8 mouse cellular contexts compared by ENCODE assay signal in the genomic region with DNA sequence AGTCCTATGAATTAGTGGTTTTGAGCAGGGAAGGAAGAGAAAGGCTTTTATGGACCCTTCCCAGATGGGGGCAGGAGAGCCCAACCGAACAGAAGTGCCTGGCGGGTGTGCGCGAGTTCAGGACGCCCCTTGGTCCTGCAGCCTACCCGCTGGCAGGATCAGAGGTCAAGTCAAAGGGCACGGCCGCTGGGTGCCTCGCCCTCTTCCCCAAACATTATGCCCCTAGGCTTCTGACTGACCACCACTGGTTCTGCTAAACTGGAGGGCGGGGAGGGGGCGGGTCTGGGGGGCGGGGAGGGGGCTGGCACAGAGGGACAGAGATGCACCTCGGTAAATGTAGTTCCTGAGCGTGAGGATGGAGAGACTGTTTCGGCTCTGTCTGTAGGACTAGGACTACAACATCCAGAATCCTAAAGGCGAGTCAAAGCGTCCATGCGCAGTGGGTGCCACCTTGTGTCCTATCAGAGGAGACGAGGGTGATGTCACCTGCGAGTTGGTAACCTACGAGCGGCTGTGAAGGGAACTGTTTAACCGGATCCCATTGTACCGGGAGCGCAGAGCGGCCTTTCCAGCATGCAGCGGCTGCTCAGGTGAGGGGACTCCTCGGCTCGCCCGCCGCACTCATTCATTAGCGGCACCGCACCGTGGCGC. TPM values are rescaled to one million over a fixed set of nuclear protein-coding genes. Genes with fewer than 3 reads are reported as not detected.
DNase-seq lines count a peak whose midpoint lies in the region; ATAC-seq and TF ChIP-seq lines count a peak whose summit lies in the region.

A gene (plus strand): TSS at position 472 of the 651 bp plus-strand sequence.

- peak; percentile 10; the same call in 1 of the 2 replicates for TF ChIP-seq EP300 in ES-Bruce4 (IDR thresholded peaks at IDR 0.05; ENCODE audit: insufficient read depth, low read depth, low read length)
- TF ChIP-seq EP300 in liver, postnatal 0 days (IDR thresholded peaks at IDR 0.05; ENCODE audit: low read depth), result no peak

- peak within 1 kb of the TSS; percentile 6; the same call in 1 of the 2 replicates for H3K27ac ChIP-seq in ES-Bruce4 (ENCODE audit: insufficient read depth, low read length)
- peak within 1 kb of the TSS; percentile 95 for H3K27ac ChIP-seq in forebrain, embryonic 13.5 days
- peak within 1 kb of the TSS; percentile 94 for H3K27ac ChIP-seq in liver, postnatal 0 days (ENCODE audit: low read depth)
- peak within 1 kb of the TSS; percentile 92 for H3K27ac ChIP-seq in neural tube, embryonic 14.5 days (ENCODE audit: low read depth, low read length)

- intact Hi-C loops in heart, postnatal 10 days (cut with DNase I), result loop anchor here (2.0 to 5.0 kb wide), 6 partner anchors 37 to 216 kb away; no protein-coding TSS in a partner anchor

- H3K27me3 ChIP-seq in ES-Bruce4 (ENCODE audit: control insufficient read depth, insufficient read depth, low read length, poor library complexity, severe bottlenecking), result no peaks in the 10 kb centered on the region
- 0 out of 2 replicates have a peak, but pooled peaks cover 2% of the 10 kb centered on the region for H3K27me3 ChIP-seq in forebrain, embryonic 13.5 days
- no peaks in the 10 kb centered on the region for H3K27me3 ChIP-seq in liver, postnatal 0 days (ENCODE audit: insufficient read depth, low read length)
- no peaks in the 10 kb centered on the region for H3K27me3 ChIP-seq in neural tube, embryonic 14.5 days (ENCODE audit: control insufficient read depth, insufficient read depth, low read length)

- peak within 1 kb of the TSS; percentile 61 for H3K9ac ChIP-seq in ES-Bruce4 (ENCODE audit: low read depth, poor library complexity, severe bottlenecking)
- peak within 1 kb of the TSS; percentile 95 for H3K9ac ChIP-seq in forebrain, embryonic 13.5 days
- peak within 1 kb of the TSS; percentile 81 for H3K9ac ChIP-seq in liver, postnatal 0 days (replicated peaks)
- H3K9ac ChIP-seq in neural tube, embryonic 14.5 days (replicated peaks; ENCODE audit: low read depth, low read length), result peak within 1 kb of the TSS; percentile 97

- under 1% methylated on average over 35 of the region's 35 CpGs for WGBS in forebrain, embryonic 13.5 days
- WGBS in large intestine, adult 2 months, result under 1% methylated on average over 35 of the region's 35 CpGs
- WGBS in liver, postnatal 0 days (ENCODE audit: insufficient replicate concordance), result 0% methylated on average over 34 of the region's 35 CpGs
- WGBS in neural tube, embryonic 14.5 days, result under 1% methylated on average over 35 of the region's 35 CpGs

- no peaks in the 10 kb centered on the region for H3K36me3 ChIP-seq in ES-Bruce4 (ENCODE audit: control insufficient read depth, insufficient read depth, low read length, poor library complexity, severe bottlenecking)
- H3K36me3 ChIP-seq in forebrain, embryonic 13.5 days (ENCODE audit: poor library complexity, severe bottlenecking), result no peaks in the 10 kb centered on the region
- H3K36me3 ChIP-seq in liver, postnatal 0 days (replicated peaks; ENCODE audit: insufficient read depth, low read length), result no peaks in the 10 kb centered on the region
- no peaks in the 10 kb centered on the region for H3K36me3 ChIP-seq in neural tube, embryonic 14.5 days (ENCODE audit: control insufficient read depth, insufficient read depth, low read length)

- H3K4me3 ChIP-seq in ES-Bruce4 (ENCODE audit: low read depth, low read length), result peak within 1 kb of the TSS; percentile 72
- peak within 1 kb of the TSS; percentile 90 for H3K4me3 ChIP-seq in forebrain, embryonic 13.5 days
- H3K4me3 ChIP-seq in liver, postnatal 0 days (ENCODE audit: low read depth, low read length), result peak within 1 kb of the TSS; percentile 89
- H3K4me3 ChIP-seq in neural tube, embryonic 14.5 days (ENCODE audit: low read depth, low read length), result peak within 1 kb of the TSS; percentile 96

- peak; percentile 32 for TF ChIP-seq CTCF in ES-Bruce4 (IDR thresholded peaks at IDR 0.05; ENCODE audit: low read depth, low read length)
- TF ChIP-seq CTCF in liver, postnatal 0 days (IDR thresholded peaks at IDR 0.05; ENCODE audit: low read depth), result peak; percentile 52

- peak; percentile 93 to 96 for DNase-seq in heart, postnatal 10 days
- DNase-seq in large intestine, adult 2 months (ENCODE audit: low read depth, low spot score), result peak; percentile 93
- peak; percentile 91 for DNase-seq in liver, postnatal 0 days
- DNase-seq in testis, postnatal 10 days (ENCODE audit: low spot score), result peak; percentile 83

- H3K4me1 ChIP-seq in ES-Bruce4 (ENCODE audit: control insufficient read depth, insufficient read depth, low read length), result no peaks in the 10 kb centered on the region
- H3K4me1 ChIP-seq in forebrain, embryonic 13.5 days, result peaks cover 38% of the 10 kb centered on the region
- H3K4me1 ChIP-seq in liver, postnatal 0 days (ENCODE audit: insufficient read depth), result peaks cover 26% of the 10 kb centered on the region
- peaks cover 18% of the 10 kb centered on the region for H3K4me1 ChIP-seq in neural tube, embryonic 14.5 days (ENCODE audit: control insufficient read depth, insufficient read depth, low read length)

- H3K9me3 ChIP-seq in ES-Bruce4 (replicated peaks; ENCODE audit: control insufficient read depth, insufficient read depth, low read length, poor library complexity, severe bottlenecking), result no peaks in the 10 kb centered on the region
- no peaks in the 10 kb centered on the region for H3K9me3 ChIP-seq in forebrain, embryonic 13.5 days (replicated peaks)
- H3K9me3 ChIP-seq in liver, postnatal 0 days (ENCODE audit: low read length), result no peaks in the 10 kb centered on the region
- no peaks in the 10 kb centered on the region for H3K9me3 ChIP-seq in neural tube, embryonic 14.5 days (ENCODE audit: control insufficient read depth, low read length)

- peak; percentile 100 for ATAC-seq in cerebellum, adult (ENCODE audit: insufficient number of reproducible peaks, low FRiP score, low TSS enrichment)
- peak; percentile 100 for ATAC-seq in forebrain, embryonic 13.5 days
- ATAC-seq in liver, postnatal 0 days, result peak; percentile 98
- peak; percentile 100 for ATAC-seq in neural tube, embryonic 14.5 days (ENCODE audit: low read depth)

- H3K4me2 ChIP-seq in forebrain, embryonic 13.5 days, result peak within 1 kb of the TSS; percentile 93
- peak within 1 kb of the TSS; percentile 89 for H3K4me2 ChIP-seq in liver, postnatal 0 days (ENCODE audit: low read depth, low read length)
- H3K4me2 ChIP-seq in neural tube, embryonic 14.5 days (ENCODE audit: low read depth, low read length), result peak within 1 kb of the TSS; percentile 76

- TF ChIP-seq POLR2A in ES-Bruce4 (IDR thresholded peaks at IDR 0.05; ENCODE audit: insufficient read depth, low read length), result peak; percentile 81

RNA-seq across cellular contexts. Expression of the gene that starts here (rescaled TPM):
- polyA plus RNA-seq in ES-Bruce4 (2011; ENCODE audit: insufficient read depth, insufficient read length, low read depth, missing spikeins), result 33.0 and 34.6 TPM in 2 replicates
- polyA plus RNA-seq in forebrain, embryonic 13.5 days (2015; fragmentation: Nextera tagmentation; extraction: Ambion mirVana), result 17.6 and 20.6 TPM in 2 replicates
- 10 to 100 TPM; 70.7 to 86.4 TPM for total RNA-seq in heart, postnatal 10 days (2021)
- 4.3 and 6.5 TPM in 2 replicates for polyA plus RNA-seq in large intestine, adult 2 months (2012; rRNA removed)
- polyA plus RNA-seq in liver, postnatal 0 days (2015; fragmentation: Nextera tagmentation; extraction: Ambion mirVana), result 3.6 and 4.5 TPM in 2 replicates
- 33.0 and 55.2 TPM in 2 replicates for polyA plus RNA-seq in neural tube, embryonic 14.5 days (2014; fragmentation: Nextera tagmentation; extraction: Ambion mirVana)

Comparison
In these comparisons a context has a peak if more than half of its experiments do, and no peak if none do; other contexts are left out.
1. Peak in every context shown above with its lines: DNase-seq, ATAC-seq, H3K4me3 ChIP-seq and H3K27ac ChIP-seq.
2. H3K27ac ChIP-seq: peak in every context shown above with its lines; median percentile 95 in forebrain, embryonic 13.5 days; 94 in liver, postnatal 0 days; 92 in neural tube, embryonic 14.5 days; 6 in ES-Bruce4.